Mouse (Mus musculus) ES-E14 (cell line): ENCODE measurements around the gene Heyl.

ENCODE experiments used
- MAFK ChIP-seq: IDR thresholded peaks from 2 replicates; pipeline ENCODE4 v1.6.1; 2014; ENCODE audit warnings: mild to moderate bottlenecking, low read depth, low read length, inconsistent platforms; ENCODE audit not compliant: insufficient read depth
- ZNF384 ChIP-seq: IDR thresholded peaks from 2 replicates; pipeline ENCODE4 v1.6.1; 2012; ENCODE audit warnings: low read depth, low read length, inconsistent platforms

DNA sequence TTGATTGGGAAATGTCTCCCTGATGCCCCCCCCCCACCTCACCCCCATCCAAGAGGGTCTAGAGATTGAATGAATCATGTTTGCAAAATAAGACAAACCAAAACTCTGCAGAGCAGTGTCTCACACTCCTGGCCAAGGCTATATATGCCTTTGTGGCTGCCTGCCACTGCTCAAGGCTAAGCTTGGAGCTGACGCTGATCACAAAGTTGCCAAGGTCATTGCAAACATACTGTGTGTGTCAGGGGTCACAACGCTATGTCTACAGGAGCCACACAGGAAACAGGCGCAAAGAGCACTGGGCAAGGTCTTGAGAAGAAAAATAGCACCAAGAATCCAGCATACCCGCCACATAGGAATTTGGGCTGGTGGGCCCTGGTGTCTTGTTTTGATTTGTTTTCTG is 12.7 kb upstream of the Heyl start:
- TF ChIP-seq MAFK = no peak
- TF ChIP-seq ZNF384 = no peak
